Mouse (Mus musculus): Measurements from ENCODE around the gene Atf6b. TPM values are rescaled to one million over a fixed set of nuclear protein-coding genes. Genes with fewer than 3 reads are reported as not detected.

Gene Atf6b
- polyA plus RNA-seq, 1 experiment from 2014 or later = 19.9 TPM

GRCm38 (mm10) chr17:34639461-34640255 is 7.3 kb upstream of the Atf6b start:
- Histone ChIP-seq H3K27ac (replicated peaks) (peak overlapping the region; percentile 62; the same call in 1 of the 2 replicates), H3K4me1 (replicated peaks) (peaks cover 10% of the 10 kb centered on the region), H3K9ac (no peak overlapping the region), H3K4me2 (no peak overlapping the region), H3K9me3 (replicated peaks) (no peaks in the 10 kb centered on the region), H3K4me3 (replicated peaks) (no peak overlapping the region), H3K27me3 (peaks cover 5% of the 10 kb centered on the region; the same call in 1 of the 2 replicates), H3K36me3 (replicated peaks) (no peaks in the 10 kb centered on the region)
- 55% methylated on average over 7 of the region's 7 CpGs for WGBS (ENCODE audit: insufficient replicate concordance)
- no peak for ATAC-seq (ENCODE audit: insufficient read depth)

- Histone ChIP-seq H3K27ac (replicated peaks) (no peak overlapping the region), H3K9ac (no peak overlapping the region), H3K4me2 (no peak overlapping the region), H3K4me1 (replicated peaks) (peaks cover 23% of the 10 kb centered on the region), H3K27me3 (peaks cover 5% of the 10 kb centered on the region; the same call in 1 of the 2 replicates), H3K9me3 (replicated peaks) (no peaks in the 10 kb centered on the region), H3K4me3 (replicated peaks) (no peak overlapping the region), H3K36me3 (replicated peaks) (no peaks in the 10 kb centered on the region)
- 24% methylated on average over 11 of the region's 11 CpGs for WGBS (ENCODE audit: insufficient replicate concordance)
- ATAC-seq (ENCODE audit: insufficient read depth) = no peak
Observed at GRCm38 (mm10) chr17:34640778-34641601, 6.0 kb upstream of the Atf6b start.

- Histone ChIP-seq H3K27me3 (peaks cover 5% of the 10 kb centered on the region; the same call in 1 of the 2 replicates), H3K4me1 (replicated peaks) (peaks cover 31% of the 10 kb centered on the region), H3K9me3 (replicated peaks) (no peaks in the 10 kb centered on the region), H3K36me3 (replicated peaks) (no peaks in the 10 kb centered on the region), H3K4me2 (no peak overlapping the region), H3K9ac (no peak overlapping the region), H3K4me3 (replicated peaks) (no peak overlapping the region), H3K27ac (replicated peaks) (no peak overlapping the region)
- 57% methylated on average over 3 of the region's 3 CpGs for WGBS (ENCODE audit: insufficient replicate concordance)
- ATAC-seq (ENCODE audit: insufficient read depth) = no peak
Observed at GRCm38 (mm10) chr17:34641945-34642344, 5.0 kb upstream of the Atf6b start.

- no peaks in the 10 kb centered on the region for H3K9me3 ChIP-seq (replicated peaks)
- H3K36me3 ChIP-seq (replicated peaks) = no peaks in the 10 kb centered on the region
- H3K4me1 ChIP-seq (replicated peaks) = peaks cover 44% of the 10 kb centered on the region
- 69% methylated on average over 4 of the region's 4 CpGs for WGBS (ENCODE audit: insufficient replicate concordance)
- H3K27me3 ChIP-seq = peaks cover 5% of the 10 kb centered on the region; the same call in 1 of the 2 replicates
- H3K4me3 ChIP-seq (replicated peaks) = no peak overlapping the region
- no peak overlapping the region for H3K9ac ChIP-seq
- no peak overlapping the region for H3K27ac ChIP-seq (replicated peaks)
- no peak overlapping the region for H3K4me2 ChIP-seq
- ATAC-seq (ENCODE audit: insufficient read depth) = no peak
Observed at GRCm38 (mm10) chr17:34643379-34643778, 3.6 kb upstream of the Atf6b start.

GRCm38 (mm10) chr17:34643944-34644343 is 3.0 kb upstream of the Atf6b start:
- H3K27me3 ChIP-seq = peaks cover 5% of the 10 kb centered on the region; the same call in 1 of the 2 replicates

GRCm38 (mm10) chr17:34644608-34645007 is 2.3 kb upstream of the Atf6b start, which contains the start of gene Fkbpl:
Gene Fkbpl (plus strand): TSS chr17:34644764.
- Histone ChIP-seq H3K4me1 (replicated peaks) (peaks cover 56% of the 10 kb centered on the region), H3K4me3 (replicated peaks) (peak within 1 kb of the TSS; percentile 61), H3K9me3 (replicated peaks) (no peaks in the 10 kb centered on the region), H3K27me3 (peaks cover 5% of the 10 kb centered on the region; the same call in 1 of the 2 replicates), H3K36me3 (replicated peaks) (peaks cover 12% of the 10 kb centered on the region; the same call in 1 of the 2 replicates), H3K4me2 (peak within 1 kb of the TSS; percentile 95), H3K9ac (peak within 1 kb of the TSS; percentile 62), H3K27ac (replicated peaks) (peak within 1 kb of the TSS; percentile 77)
- ATAC-seq (ENCODE audit: insufficient read depth) = peak; percentile 25
- WGBS (ENCODE audit: insufficient replicate concordance) = 1% methylated on average over 16 of the region's 16 CpGs

More at GRCm38 (mm10) chr17:34643944-34644343, 3.0 kb upstream of the Atf6b start:
- no peak overlapping the region for H3K9ac ChIP-seq
- H3K4me2 ChIP-seq = no peak overlapping the region
- peaks cover 49% of the 10 kb centered on the region for H3K4me1 ChIP-seq (replicated peaks)
- WGBS (ENCODE audit: insufficient replicate concordance) = 70% methylated on average over 10 of the region's 10 CpGs
- peaks cover 5% of the 10 kb centered on the region; the same call in 1 of the 2 replicates for H3K36me3 ChIP-seq (replicated peaks)
- H3K9me3 ChIP-seq (replicated peaks) = no peaks in the 10 kb centered on the region
- ATAC-seq (ENCODE audit: insufficient read depth) = no peak
- no peak overlapping the region for H3K4me3 ChIP-seq (replicated peaks)
- no peak overlapping the region for H3K27ac ChIP-seq (replicated peaks)

GRCm38 (mm10) chr17:34645256-34645829 is 1.6 kb upstream of the Atf6b start:
- Histone ChIP-seq H3K4me2 (peak overlapping the region; percentile 95), H3K27ac (replicated peaks) (peak overlapping the region; percentile 77; the same call in 1 of the 2 replicates), H3K9me3 (replicated peaks) (no peaks in the 10 kb centered on the region), H3K9ac (peak overlapping the region; percentile 62), H3K36me3 (replicated peaks) (peaks cover 19% of the 10 kb centered on the region), H3K4me3 (replicated peaks) (peak overlapping the region; percentile 61), H3K27me3 (0 out of 2 replicates have a peak, but pooled peaks cover 3% of the 10 kb centered on the region), H3K4me1 (replicated peaks) (peaks cover 56% of the 10 kb centered on the region)
- ATAC-seq (ENCODE audit: insufficient read depth) = no peak
- 51% methylated on average over 10 of the region's 10 CpGs for WGBS (ENCODE audit: insufficient replicate concordance)

- Histone ChIP-seq H3K4me2 (peak overlapping the region; percentile 95), H3K9me3 (replicated peaks) (no peaks in the 10 kb centered on the region), H3K4me1 (replicated peaks) (peaks cover 56% of the 10 kb centered on the region), H3K4me3 (replicated peaks) (peak overlapping the region; percentile 92; the same call in 1 of the 2 replicates), H3K9ac (no peak overlapping the region), H3K27ac (replicated peaks) (no peak overlapping the region), H3K36me3 (replicated peaks) (peaks cover 25% of the 10 kb centered on the region), H3K27me3 (no peaks in the 10 kb centered on the region)
- WGBS (ENCODE audit: insufficient replicate concordance) = 54% methylated on average over 30 of the region's 30 CpGs
- no peak for ATAC-seq (ENCODE audit: insufficient read depth)
Observed at GRCm38 (mm10) chr17:34645831-34646511, 975 bp upstream of the Atf6b start.

GRCm38 (mm10) chr17:34648141-34648890 is 1.4 kb downstream of the Atf6b start:
- Histone ChIP-seq H3K9me3 (replicated peaks) (no peaks in the 10 kb centered on the region), H3K27ac (replicated peaks) (no peak overlapping the region), H3K36me3 (replicated peaks) (peaks cover 45% of the 10 kb centered on the region), H3K4me2 (peak overlapping the region; percentile 95), H3K27me3 (no peaks in the 10 kb centered on the region), H3K4me1 (replicated peaks) (peaks cover 56% of the 10 kb centered on the region), H3K4me3 (replicated peaks) (peak overlapping the region; percentile 92), H3K9ac (peak overlapping the region; percentile 86; the same call in 1 of the 2 replicates)
- ATAC-seq (ENCODE audit: insufficient read depth) = no peak
- 76% methylated on average over 16 of the region's 16 CpGs for WGBS (ENCODE audit: insufficient replicate concordance)
